Mouse (Mus musculus) embryonic facial prominence, embryonic 14.5 days (tissue): ENCODE measurements at regions not wholly inside any gene's neighbourhood (a gene's known extent, or its start where the extent isn't known, plus 50 kb on each side); places are given as distances from the start of the nearest gene placed in this dataset.

Experiments used
- ATAC-seq: fragments of 200-750 bp; cut with Nextera tagmentation; 2 replicates; pipeline ENCODE4 v1.8.0; 2017; ENCODE audit warnings: low read depth, moderate number of reproducible peaks, moderate TSS enrichment
- DNase-seq: peaks from one replicate; pipeline ENCODE4 v3.0.0-alpha.2; 2015; ENCODE audit warnings: low spot score
- H3K27ac ChIP-seq: fragments of 300-500 bp; sonication (generic); replicated peaks from 2 replicates; pipeline ENCODE4 v1.5.1; 2014; ENCODE audit warnings: low read depth, mild to moderate bottlenecking, low read length, moderate library complexity
- H3K27me3 ChIP-seq: fragments of 300-500 bp; sonication (generic); replicated peaks from 2 replicates; pipeline ENCODE4 v1.6.1; 2014; ENCODE audit warnings: low read length; ENCODE audit not compliant: control insufficient read depth, insufficient read depth
- H3K36me3 ChIP-seq: fragments of 300-500 bp; sonication (generic); 2 replicates; pipeline ENCODE4 v1.6.1; 2014; ENCODE audit warnings: low read length, mixed read lengths; ENCODE audit not compliant: control insufficient read depth, insufficient read depth
- H3K4me1 ChIP-seq: fragments of 300-500 bp; sonication (generic); 2 replicates; pipeline ENCODE4 v1.6.1; 2014; ENCODE audit warnings: antibody characterized with exemption, low read length; ENCODE audit not compliant: control insufficient read depth, insufficient read depth
- H3K4me2 ChIP-seq: fragments of 300-500 bp; sonication (generic); 2 replicates; pipeline ENCODE4 v1.6.1; 2014; ENCODE audit warnings: low read depth, mild to moderate bottlenecking, low read length, moderate library complexity, mixed read lengths
- H3K4me3 ChIP-seq: fragments of 300-500 bp; sonication (generic); 2 replicates; pipeline ENCODE4 v1.5.1; 2014; ENCODE audit warnings: low read depth, mild to moderate bottlenecking, low read length
- H3K9ac ChIP-seq: fragments of 300-500 bp; sonication (generic); 2 replicates; pipeline ENCODE4 v1.6.1; 2014; ENCODE audit warnings: low read depth, mild to moderate bottlenecking, low read length, moderate library complexity, mixed read lengths
- H3K9me3 ChIP-seq: fragments of 300-500 bp; sonication (generic); 2 replicates; pipeline ENCODE4 v1.6.1; 2016; ENCODE audit warnings: low read length; ENCODE audit not compliant: control insufficient read depth
- WGBS: fragments of 180-500 bp; shearing (Covaris S2); extraction: QIAGEN DNeasy Blood & Tissue Kit; methylation state at CpG from one replicate; pipeline ENCODE4 v1.1.7; 2014; 5-methylcytosine and 5-hydroxymethylcytosine counted together

GRCm38 (mm10) chr4:93494319-93494718, 159.0 kb upstream of the Tusc1 start:
- H3K4me1 ChIP-seq = no peaks in the 10 kb centered on the region
- no peak overlapping the region for H3K27ac ChIP-seq
- no peak overlapping the region for H3K9ac ChIP-seq
- H3K36me3 ChIP-seq = no peaks in the 10 kb centered on the region
- no peak overlapping the region for H3K4me3 ChIP-seq
- WGBS = 84% methylated on average over 4 of the region's 4 CpGs
- H3K4me2 ChIP-seq = no peak overlapping the region
- no peaks in the 10 kb centered on the region for H3K27me3 ChIP-seq
- no peak for ATAC-seq
- H3K9me3 ChIP-seq = no peaks in the 10 kb centered on the region
- no peak for DNase-seq

GRCm38 (mm10) chr4:93493905-93494304, 158.6 kb upstream of the Tusc1 start:
- Histone ChIP-seq H3K9ac (no peak overlapping the region), H3K4me3 (no peak overlapping the region), H3K27me3 (no peaks in the 10 kb centered on the region), H3K4me2 (no peak overlapping the region), H3K4me1 (no peaks in the 10 kb centered on the region), H3K27ac (no peak overlapping the region), H3K9me3 (no peaks in the 10 kb centered on the region), H3K36me3 (no peaks in the 10 kb centered on the region)
- DNase-seq (no peak), ATAC-seq (no peak)
- WGBS = 79% methylated on average over 2 of the region's 2 CpGs

GRCm38 (mm10) chr4:93493326-93493725, 158.0 kb upstream of the Tusc1 start:
- Histone ChIP-seq H3K9ac (no peak overlapping the region), H3K4me2 (no peak overlapping the region), H3K4me1 (no peaks in the 10 kb centered on the region), H3K9me3 (no peaks in the 10 kb centered on the region), H3K4me3 (no peak overlapping the region), H3K27ac (no peak overlapping the region), H3K27me3 (no peaks in the 10 kb centered on the region), H3K36me3 (no peaks in the 10 kb centered on the region)
- DNase-seq (no peak), ATAC-seq (no peak)

- H3K9me3 ChIP-seq = no peaks in the 10 kb centered on the region
- H3K27me3 ChIP-seq = no peaks in the 10 kb centered on the region
- H3K4me1 ChIP-seq = no peaks in the 10 kb centered on the region
- ATAC-seq (no peak), DNase-seq (no peak)
- no peak overlapping the region for H3K9ac ChIP-seq
- H3K4me3 ChIP-seq = no peak overlapping the region
- H3K36me3 ChIP-seq = no peaks in the 10 kb centered on the region
- no peak overlapping the region for H3K27ac ChIP-seq
- no peak overlapping the region for H3K4me2 ChIP-seq
- WGBS = 71% methylated on average over 1 of the region's 1 CpGs
Observed at GRCm38 (mm10) chr4:93488570-93488969, 153.3 kb upstream of the Tusc1 start.

- no peak overlapping the region for H3K27ac ChIP-seq
- no peak for DNase-seq
- 72% methylated on average over 1 of the region's 1 CpGs for WGBS
Observed at GRCm38 (mm10) chr4:93486455-93486854, 151.1 kb upstream of the Tusc1 start.

GRCm38 (mm10) chr4:93481247-93481646, 145.9 kb upstream of the Tusc1 start:
- Histone ChIP-seq H3K9ac (no peak overlapping the region), H3K27me3 (no peaks in the 10 kb centered on the region), H3K4me1 (no peaks in the 10 kb centered on the region), H3K27ac (no peak overlapping the region), H3K4me3 (no peak overlapping the region), H3K4me2 (no peak overlapping the region), H3K36me3 (no peaks in the 10 kb centered on the region), H3K9me3 (no peaks in the 10 kb centered on the region)
- ATAC-seq (no peak), DNase-seq (no peak)
- WGBS = 90% methylated on average over 1 of the region's 1 CpGs

More at GRCm38 (mm10) chr4:93486455-93486854, 151.1 kb upstream of the Tusc1 start:
- no peak overlapping the region for H3K9ac ChIP-seq
- H3K9me3 ChIP-seq = no peaks in the 10 kb centered on the region
- H3K4me2 ChIP-seq = no peak overlapping the region
- no peaks in the 10 kb centered on the region for H3K4me1 ChIP-seq
- no peaks in the 10 kb centered on the region for H3K27me3 ChIP-seq
- ATAC-seq = no peak
- H3K4me3 ChIP-seq = no peak overlapping the region
- no peaks in the 10 kb centered on the region for H3K36me3 ChIP-seq

- Histone ChIP-seq H3K4me2 (no peak overlapping the region), H3K27ac (no peak overlapping the region), H3K4me1 (no peaks in the 10 kb centered on the region), H3K9ac (no peak overlapping the region), H3K4me3 (no peak overlapping the region), H3K36me3 (no peaks in the 10 kb centered on the region), H3K9me3 (no peaks in the 10 kb centered on the region), H3K27me3 (no peaks in the 10 kb centered on the region)
- no peak for ATAC-seq
- DNase-seq = no peak
Observed at GRCm38 (mm10) chr4:93477189-93477767, 142.0 kb upstream of the Tusc1 start.

- Histone ChIP-seq H3K36me3 (no peaks in the 10 kb centered on the region), H3K4me3 (no peak overlapping the region), H3K27me3 (no peaks in the 10 kb centered on the region), H3K4me1 (no peaks in the 10 kb centered on the region), H3K4me2 (no peak overlapping the region), H3K9ac (no peak overlapping the region), H3K9me3 (no peaks in the 10 kb centered on the region), H3K27ac (no peak overlapping the region)
- no peak for ATAC-seq
- DNase-seq = no peak
- 92% methylated on average over 1 of the region's 1 CpGs for WGBS
Observed at GRCm38 (mm10) chr4:93467998-93468397, 132.7 kb upstream of the Tusc1 start.

- WGBS = 68% methylated on average over 1 of the region's 1 CpGs
- no peak for ATAC-seq
Observed at GRCm38 (mm10) chr4:93467424-93467823, 132.1 kb upstream of the Tusc1 start.

More at GRCm38 (mm10) chr4:93467424-93467823, 132.1 kb upstream of the Tusc1 start:
- no peaks in the 10 kb centered on the region for H3K36me3 ChIP-seq
- no peaks in the 10 kb centered on the region for H3K4me1 ChIP-seq
- no peaks in the 10 kb centered on the region for H3K9me3 ChIP-seq
- H3K9ac ChIP-seq = no peak overlapping the region
- no peak for DNase-seq
- H3K4me2 ChIP-seq = no peak overlapping the region
- no peak overlapping the region for H3K4me3 ChIP-seq
- no peak overlapping the region for H3K27ac ChIP-seq
- no peaks in the 10 kb centered on the region for H3K27me3 ChIP-seq
